Mouse (Mus musculus): Measurements from ENCODE around the gene Upf2.

DNA sequence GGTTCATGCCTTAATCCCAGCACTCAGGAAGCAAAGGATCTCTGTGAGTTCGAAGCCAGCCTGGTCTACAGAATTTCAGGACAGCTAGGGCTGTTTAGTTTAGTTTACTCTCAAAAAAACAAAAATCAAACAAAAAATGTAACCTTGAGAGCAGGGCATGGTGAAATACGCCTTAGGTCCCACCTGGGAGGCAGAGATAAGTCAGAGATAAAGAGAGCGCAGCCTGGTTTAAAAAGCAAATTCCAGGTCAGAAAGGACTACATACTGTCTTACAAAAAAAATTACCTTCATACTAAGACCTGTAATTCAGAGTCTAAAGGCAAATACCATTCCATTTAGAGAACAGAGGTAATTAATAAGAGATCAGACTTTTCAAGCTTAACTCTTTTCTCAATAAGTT lies 11.9 kb upstream of the Upf2 start:
- no peak for TF ChIP-seq CTCF (IDR thresholded peaks at IDR 0.05)
- no peak for TF ChIP-seq POLR2A (IDR thresholded peaks at IDR 0.05; ENCODE audit: insufficient read depth, low read depth, low read length)

Measured in heart, adult 2 months (tissue).